Mouse (Mus musculus) hindbrain, embryonic 13.5 days (tissue): ENCODE data around the gene Abhd12. TPM values are rescaled to one million over a fixed set of nuclear protein-coding genes. Genes with fewer than 3 reads are reported as not detected.

Experiments used
- ATAC-seq: fragments of 200-750 bp; cut with Nextera tagmentation; 2 replicates; pipeline ENCODE4 v1.8.0; 2017; ENCODE audit warnings: moderate TSS enrichment; ENCODE audit not compliant: low FRiP score
- H3K27ac ChIP-seq: fragments of 300-500 bp; sonication (generic); 2 replicates; pipeline ENCODE4 v1.5.1; 2015; ENCODE audit warnings: inconsistent platforms, mild to moderate bottlenecking, moderate library complexity
- H3K27me3 ChIP-seq: fragments of 300-500 bp; sonication (generic); 2 replicates; pipeline ENCODE4 v1.6.1; 2015; ENCODE audit warnings: mild to moderate bottlenecking, inconsistent platforms
- H3K36me3 ChIP-seq: fragments of 300-500 bp; sonication (generic); 2 replicates; pipeline ENCODE4 v1.6.1; 2015; ENCODE audit warnings: mild to moderate bottlenecking, inconsistent platforms
- H3K4me1 ChIP-seq: fragments of 300-500 bp; sonication (generic); replicated peaks from 2 replicates; pipeline ENCODE4 v1.6.1; 2015; ENCODE audit warnings: inconsistent platforms
- H3K4me2 ChIP-seq: fragments of 300-500 bp; sonication (generic); 2 replicates; pipeline ENCODE4 v1.6.1; 2015; ENCODE audit warnings: inconsistent platforms, mild to moderate bottlenecking, moderate library complexity
- H3K4me3 ChIP-seq: fragments of 300-500 bp; sonication (generic); 2 replicates; pipeline ENCODE4 v1.5.1; 2015; ENCODE audit warnings: mild to moderate bottlenecking, inconsistent platforms
- H3K9ac ChIP-seq: fragments of 300-500 bp; sonication (generic); 2 replicates; pipeline ENCODE4 v1.6.1; 2015; ENCODE audit warnings: mild to moderate bottlenecking, inconsistent platforms
- H3K9me3 ChIP-seq: fragments of 300-500 bp; sonication (generic); 2 replicates; pipeline ENCODE4 v1.6.1; 2016; ENCODE audit warnings: inconsistent platforms
- WGBS: fragments of 180-500 bp; shearing (Covaris S2); methylation state at CpG from one replicate; pipeline ENCODE4 v1.1.7; 2015; 5-methylcytosine and 5-hydroxymethylcytosine counted together
- polyA plus RNA-seq: library from polyadenylated mRNA; unstranded; fragments of >200 nt; fragmentation: Nextera tagmentation; extraction: Ambion mirVana; gene quantifications from 2 replicates; pipeline ENCODE4 v1.2.1, GENCODE M21; 2015

Gene Abhd12
- polyA plus RNA-seq, 1 experiment from 2014 or later, result 97.1 TPM

GRCm38 (mm10) chr2:150786251-150787180, 118.0 kb downstream of the Abhd12 start, which contains the start of gene Pygb:
TSS of gene Pygb (plus strand) at chr2:150786735.
- peaks cover 30% of the 10 kb centered on the region for H3K4me1 ChIP-seq
- H3K36me3 ChIP-seq, result no peaks in the 10 kb centered on the region; the same call in 1 of the 2 replicates
- peak within 1 kb of the TSS; percentile 87 for H3K4me2 ChIP-seq
- peak within 1 kb of the TSS; percentile 81 for H3K4me3 ChIP-seq
- H3K9ac ChIP-seq, result peak within 1 kb of the TSS; percentile 87
- WGBS, result 2% methylated on average over 57 of the region's 58 CpGs
- H3K9me3 ChIP-seq, result no peaks in the 10 kb centered on the region
- H3K27me3 ChIP-seq, result peaks cover 7% of the 10 kb centered on the region; the same call in 1 of the 2 replicates
- H3K27ac ChIP-seq, result peak within 1 kb of the TSS; percentile 78
- ATAC-seq, result peak; percentile 97

GRCm38 (mm10) chr2:150782801-150783200, 121.7 kb downstream of the Abhd12 start:
- H3K4me3 ChIP-seq, result no peak overlapping the region
- ATAC-seq, result no peak
- no peak overlapping the region for H3K27ac ChIP-seq
- H3K4me2 ChIP-seq, result no peak overlapping the region
- H3K36me3 ChIP-seq, result no peaks in the 10 kb centered on the region
- H3K27me3 ChIP-seq, result peaks cover 7% of the 10 kb centered on the region; the same call in 1 of the 2 replicates
- H3K9ac ChIP-seq, result no peak overlapping the region
- 84% methylated on average over 2 of the region's 2 CpGs for WGBS
- H3K4me1 ChIP-seq, result peaks cover 12% of the 10 kb centered on the region
- no peaks in the 10 kb centered on the region for H3K9me3 ChIP-seq

Other genes with a start within 250 kb of the Abhd12 start
- 19.8 and 20.1 TPM in 2 replicates for gene Acss1, start 236.2 kb downstream of the Abhd12 start, polyA plus RNA-seq
- gene Vsx1, start 215.4 kb downstream of the Abhd12 start, polyA plus RNA-seq, result 0.18 and 0.61 TPM in 2 replicates
- gene Entpd6, start 155.7 kb downstream of the Abhd12 start, polyA plus RNA-seq, result 49.1 and 55.8 TPM in 2 replicates
- 89.3 and 94.9 TPM in 2 replicates for gene Pygb, start 118.0 kb downstream of the Abhd12 start, polyA plus RNA-seq
- gene Gins1, start 659 bp upstream of the Abhd12 start, polyA plus RNA-seq, result 20.9 and 22.4 TPM in 2 replicates
- gene Ninl, start 134.6 kb upstream of the Abhd12 start, polyA plus RNA-seq, result 5.0 and 6.8 TPM in 2 replicates
- 32.8 and 33.2 TPM in 2 replicates for gene Nanp, start 134.7 kb upstream of the Abhd12 start, polyA plus RNA-seq
- not detected in 2 replicates for gene Gm14151, start 187.6 kb upstream of the Abhd12 start, polyA plus RNA-seq
- gene Gm14147, start 193.5 kb upstream of the Abhd12 start, polyA plus RNA-seq, result not detected in 2 replicates